Mouse (Mus musculus): ENCODE results near the gene Ifit2.
"Not testable (repeated sequence)": the region's sequence is repeated elsewhere in the genome, so short reads cannot be mapped to it uniquely, and the experiment has no call there.

Gene Ifit2

DNA sequence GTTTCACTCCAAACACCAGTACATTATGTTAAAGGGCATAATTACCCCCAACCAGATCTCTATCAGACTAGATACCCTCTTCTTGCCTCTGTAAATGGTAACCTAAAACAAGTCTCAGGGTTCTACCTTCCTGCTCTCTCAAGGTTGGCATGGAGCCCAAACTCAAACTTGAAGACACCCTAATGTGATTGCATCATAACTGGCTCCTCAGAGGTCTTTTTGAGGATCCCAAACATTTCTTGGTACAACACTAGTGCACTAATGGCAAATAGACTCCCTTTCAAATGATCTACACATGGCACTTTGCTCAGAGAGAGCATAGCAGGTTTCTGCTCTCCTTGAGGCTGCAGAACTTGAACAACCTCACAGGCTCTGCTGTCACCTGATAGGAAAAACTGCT is 46.3 kb downstream of the Ifit2 start:
- no peak for DNase-seq (ENCODE audit: low spot score)

- no peak for DNase-seq (ENCODE audit: low spot score)
Measured at GRCm38 (mm10) chr19:34598341-34598740, 47.8 kb downstream of the Ifit2 start.

- not testable (repeated sequence) for DNase-seq (ENCODE audit: low spot score)
Measured at GRCm38 (mm10) chr19:34599250-34599649, 48.8 kb downstream of the Ifit2 start.

- DNase-seq (ENCODE audit: low spot score): not testable (repeated sequence)
Measured at GRCm38 (mm10) chr19:34601888-34602287, 51.4 kb downstream of the Ifit2 start, which contains the start of gene Ifit1bl1. Gene Ifit1bl1 (minus strand): TSS chr19:34601956.

DNA sequence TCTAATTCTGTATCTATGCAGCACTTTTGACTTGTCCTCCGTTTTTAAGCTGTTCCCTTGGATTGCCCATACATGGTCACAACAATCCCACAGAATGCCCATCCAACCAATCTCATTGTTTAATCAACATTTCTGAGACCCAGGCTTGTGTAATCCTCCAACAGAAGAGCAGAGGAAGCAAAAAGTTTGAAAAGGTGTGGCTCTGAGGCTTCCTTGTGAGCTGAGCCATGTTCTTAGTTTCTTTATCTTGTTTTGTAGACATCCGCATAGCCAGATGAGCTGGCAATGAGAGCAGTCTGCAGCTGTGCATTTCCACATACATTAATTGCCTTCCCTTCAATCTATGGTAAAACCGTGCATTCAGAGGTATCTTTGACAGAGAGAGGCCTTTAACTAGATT is 55.0 kb downstream of the Ifit2 start:
- DNase-seq (ENCODE audit: low spot score): no peak

DNA sequence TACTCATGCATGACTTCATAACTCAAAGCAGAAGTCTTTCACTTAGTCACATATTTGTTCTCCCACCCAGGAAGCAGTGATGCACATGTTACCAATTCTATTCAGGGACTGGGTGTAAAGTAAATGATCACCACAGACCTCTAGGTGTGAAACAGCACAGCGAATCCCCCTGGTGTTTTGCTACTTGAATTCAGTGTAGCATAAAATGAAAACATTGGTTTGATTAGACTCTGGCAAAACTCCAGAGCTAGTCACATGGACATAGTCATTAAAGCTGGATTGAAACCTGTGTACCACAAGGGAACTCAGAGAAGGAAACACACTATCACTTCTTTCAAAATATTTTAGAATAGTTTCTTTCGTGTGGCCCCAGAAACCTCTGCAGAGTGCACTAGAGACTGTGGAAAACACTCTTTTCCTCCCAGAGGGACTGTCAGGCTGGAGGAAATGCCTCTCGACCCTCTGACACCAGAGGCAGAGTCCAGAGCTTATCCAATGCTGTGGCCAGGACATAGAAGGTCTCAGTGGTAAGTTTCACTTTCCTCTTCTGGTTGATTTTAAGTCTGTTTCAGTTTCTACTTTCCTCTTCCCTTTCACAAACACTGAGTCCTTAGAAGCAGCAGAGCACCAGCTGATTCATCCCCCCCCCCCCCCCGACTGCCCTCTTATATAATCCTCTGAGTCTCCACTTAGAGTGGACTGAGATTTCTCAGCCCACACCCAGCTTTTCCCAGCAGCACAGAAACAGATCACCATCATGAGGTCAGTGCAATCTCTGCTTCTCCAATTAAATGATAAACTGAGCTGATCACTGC is 57.0 kb downstream of the Ifit2 start, which contains the start of gene Ifit3b:
Gene Ifit3b (plus strand): TSS at position 734 of the 815 bp plus-strand sequence.
- not testable (repeated sequence) for DNase-seq (ENCODE audit: low spot score)

DNA sequence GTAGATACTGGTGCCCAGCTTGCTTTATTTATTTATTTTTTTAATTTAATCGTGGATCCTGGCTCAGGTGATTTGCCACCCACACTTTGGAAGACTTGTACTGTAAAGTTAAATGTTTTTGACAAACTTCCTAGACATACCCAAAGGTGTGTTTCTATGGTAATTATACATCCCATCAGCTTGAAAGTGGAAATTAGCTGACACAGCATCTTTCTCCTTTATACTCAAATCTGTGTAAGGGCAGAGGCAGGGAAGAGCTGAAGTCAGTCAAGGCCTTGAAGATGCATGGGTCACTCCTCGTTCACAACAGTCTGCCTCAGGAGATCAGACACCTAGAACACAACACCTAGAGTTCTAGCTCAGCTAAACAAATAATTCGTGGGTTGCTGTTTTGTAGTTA is 59.6 kb downstream of the Ifit2 start:
- not testable (repeated sequence) for DNase-seq (ENCODE audit: low spot score)

DNA sequence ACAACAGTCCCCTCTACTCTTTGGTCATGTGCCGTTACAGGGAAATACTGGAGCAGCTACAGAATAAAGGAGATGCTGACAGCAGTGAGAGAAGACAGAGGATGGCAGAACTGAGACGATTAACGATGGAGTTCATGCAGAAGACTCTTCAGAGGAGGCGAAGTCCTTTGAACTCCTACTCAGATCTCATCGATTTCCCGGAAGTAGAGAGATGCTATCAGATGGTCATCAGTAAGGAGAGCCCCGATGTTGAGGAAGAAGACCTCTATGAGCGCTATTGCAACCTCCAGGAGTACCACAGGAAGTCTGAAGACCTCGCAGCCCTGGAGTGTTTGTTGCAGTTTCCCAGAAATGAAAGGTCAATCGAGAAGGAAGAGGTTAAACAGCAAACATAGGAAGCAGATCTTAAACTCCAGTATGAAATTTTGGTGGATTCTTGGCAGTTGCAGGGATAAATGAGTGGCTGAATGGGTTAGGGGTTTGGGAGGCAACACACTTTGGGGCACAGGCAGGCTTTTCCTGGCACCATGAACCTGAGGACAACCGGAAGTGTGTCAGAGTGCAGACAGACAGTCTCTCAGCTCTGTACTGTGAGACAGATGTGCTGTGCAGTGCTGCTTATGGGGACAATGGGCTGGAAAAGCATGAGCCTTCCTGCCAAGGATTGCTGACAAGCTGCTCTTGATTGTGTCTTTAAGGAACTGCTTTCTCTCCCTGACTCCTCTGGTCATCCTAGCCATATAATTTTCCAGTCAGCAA is 61.9 kb downstream of the Ifit2 start:
- DNase-seq (ENCODE audit: low spot score): not testable (repeated sequence)

DNA sequence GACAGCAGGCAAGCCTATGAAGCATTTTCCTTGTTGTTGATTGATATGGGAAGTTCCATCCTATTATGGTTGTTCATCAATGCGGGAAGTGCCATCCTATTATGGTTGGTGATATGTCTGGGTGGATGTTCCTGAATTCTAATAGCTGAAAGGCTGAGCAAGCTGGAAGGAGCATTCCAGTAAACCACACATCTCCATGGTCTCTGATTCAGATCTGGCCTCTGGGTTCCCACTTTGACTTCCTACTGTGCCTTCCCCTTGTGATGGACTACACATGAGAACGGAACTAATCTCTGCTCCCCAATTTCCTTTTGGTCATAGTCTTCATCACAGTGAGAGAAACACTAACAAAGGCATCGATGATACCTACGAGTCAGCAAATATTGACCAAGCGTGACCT is 70.4 kb downstream of the Ifit2 start:
- no peak for DNase-seq (ENCODE audit: low spot score)

GRCm38 (mm10) chr19:34623781-34624180 is 73.3 kb downstream of the Ifit2 start:
- no peak for DNase-seq (ENCODE audit: low spot score)

GRCm38 (mm10) chr19:34624663-34625062 is 74.2 kb downstream of the Ifit2 start:
- DNase-seq (ENCODE audit: low spot score): no peak

All from embryo, embryonic 10.5 days (tissue).